Mouse (Mus musculus): Measurements from ENCODE around the gene Opcml.

DNA sequence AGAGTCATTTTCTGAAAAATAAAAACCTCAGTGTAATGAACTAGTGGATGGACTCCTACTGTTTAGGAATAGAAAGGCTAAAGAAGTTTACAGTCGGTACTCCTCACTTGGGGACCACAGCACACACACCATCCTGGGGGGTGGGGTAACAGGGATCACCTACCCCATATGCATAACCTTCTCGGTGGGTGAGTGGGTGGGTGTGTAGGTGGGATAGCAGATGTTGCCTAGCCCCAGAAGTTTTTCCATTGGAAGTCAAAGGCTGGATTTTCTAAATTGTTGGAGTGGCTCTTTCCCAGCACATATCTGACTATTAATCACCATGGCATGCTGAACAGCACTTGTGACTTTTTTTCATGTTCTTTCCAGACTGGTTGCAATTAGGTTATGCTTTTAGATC, 779.2 kb downstream of the Opcml start:
- TF ChIP-seq CTCF (conservative IDR thresholded peaks at IDR 0.05; ENCODE audit: low read length): no peak
- TF ChIP-seq POU5F1 (IDR thresholded peaks at IDR 0.05; ENCODE audit: borderline replicate concordance, low read length): no peak
- TF ChIP-seq NANOG (IDR thresholded peaks at IDR 0.05; ENCODE audit: borderline replicate concordance, low read length): no peak
